Mouse (Mus musculus) granulocyte monocyte progenitor cell, adult 5-6 weeks (primary cell): ENCODE measurements around the gene Apob. TPM values are rescaled to one million over a fixed set of nuclear protein-coding genes. Genes with fewer than 3 reads are reported as not detected.
A peak's percentile ranks its signal among the peaks of the same experiment; 100 is the strongest.
"Not testable (repeated sequence)": the region's sequence is repeated elsewhere in the genome, so short reads cannot be mapped to it uniquely, and the experiment has no call there.

ENCODE experiments used
- ATAC-seq: replicated peaks from 2 replicates; pipeline ENCODE4 v1.8.0; 2016; ENCODE audit warnings: mild to moderate bottlenecking, moderate TSS enrichment, inconsistent platforms; ENCODE audit not compliant: poor library complexity, severe bottlenecking
- total RNA-seq, 2 experiments: library from RNA; stranded (forward) in 1 of 2; stranded (reverse) in 1 of 2; fragments of 200-712, 200-1000 nt in 1 of 2; fragments of >200 nt in 1 of 2; fragmentation: Nextera tagmentation in 1 of 2; gene quantifications; 2 replicates each; pipeline ENCODE4 v1.2.3; 2014 to 2017

Gene Apob
- not detected in 2 replicates for total RNA-seq (2014; fragmentation: Nextera tagmentation)
- not detected in 2 replicates for total RNA-seq (2017)

- no peak for ATAC-seq
Observed at GRCm38 (mm10) chr12:7977466-7978189, at the start of gene Apob. Apob (plus strand) TSS chr12:7977648.

- no peak for ATAC-seq
Observed at GRCm38 (mm10) chr12:7932405-7932920, 45.0 kb upstream of the Apob start.

GRCm38 (mm10) chr12:7950098-7950745 is 27.2 kb upstream of the Apob start:
- no peak for ATAC-seq

GRCm38 (mm10) chr12:7958851-7959250 is 18.6 kb upstream of the Apob start:
- ATAC-seq = no peak

- ATAC-seq = no peak
Observed at GRCm38 (mm10) chr12:7959310-7959918, 18.0 kb upstream of the Apob start.

- ATAC-seq = peak; percentile 76
Observed at GRCm38 (mm10) chr12:7962314-7962927, 15.0 kb upstream of the Apob start.

- no peak for ATAC-seq
Observed at GRCm38 (mm10) chr12:7967221-7967620, 10.2 kb upstream of the Apob start.

GRCm38 (mm10) chr12:7970301-7970700 is 7.1 kb upstream of the Apob start:
- no peak for ATAC-seq

- ATAC-seq = no peak
Observed at GRCm38 (mm10) chr12:7970817-7971216, 6.6 kb upstream of the Apob start.

GRCm38 (mm10) chr12:7971736-7972135 is 5.7 kb upstream of the Apob start:
- no peak for ATAC-seq

GRCm38 (mm10) chr12:7973773-7974322 is 3.6 kb upstream of the Apob start:
- no peak for ATAC-seq

- ATAC-seq = peak; percentile 98
Observed at GRCm38 (mm10) chr12:7978190-7978884, 889 bp downstream of the Apob start.

- no peak for ATAC-seq
Observed at GRCm38 (mm10) chr12:7984411-7984810, 7.0 kb downstream of the Apob start.

- peak; percentile 71 for ATAC-seq
Observed at GRCm38 (mm10) chr12:7990804-7991203, 13.4 kb downstream of the Apob start.

GRCm38 (mm10) chr12:7991570-7991969 is 14.1 kb downstream of the Apob start:
- no peak for ATAC-seq

- no peak for ATAC-seq
Observed at GRCm38 (mm10) chr12:8020931-8021330, 43.5 kb downstream of the Apob start.

- ATAC-seq = no peak
Observed at GRCm38 (mm10) chr12:8029520-8029919, 52.1 kb downstream of the Apob start.

GRCm38 (mm10) chr12:8030057-8030456 is 52.6 kb downstream of the Apob start:
- ATAC-seq = no peak

GRCm38 (mm10) chr12:8031169-8031568 is 53.7 kb downstream of the Apob start:
- not testable (repeated sequence) for ATAC-seq
